Mouse (Mus musculus): Measurements from ENCODE around the gene Kif5c.

GRCm38 (mm10) chr2:49817151-49817550, 198.1 kb downstream of the Kif5c start:
- TF ChIP-seq TAL1 (IDR thresholded peaks at IDR 0.05; ENCODE audit: low read length) (no peak), GATA1 (IDR thresholded peaks at IDR 0.05; ENCODE audit: low read length) (no peak)

Data from erythroblast, embryonic 14.5 days (primary cell).